ENCODE assay signal across 16 mouse cellular contexts in the genomic region with DNA sequence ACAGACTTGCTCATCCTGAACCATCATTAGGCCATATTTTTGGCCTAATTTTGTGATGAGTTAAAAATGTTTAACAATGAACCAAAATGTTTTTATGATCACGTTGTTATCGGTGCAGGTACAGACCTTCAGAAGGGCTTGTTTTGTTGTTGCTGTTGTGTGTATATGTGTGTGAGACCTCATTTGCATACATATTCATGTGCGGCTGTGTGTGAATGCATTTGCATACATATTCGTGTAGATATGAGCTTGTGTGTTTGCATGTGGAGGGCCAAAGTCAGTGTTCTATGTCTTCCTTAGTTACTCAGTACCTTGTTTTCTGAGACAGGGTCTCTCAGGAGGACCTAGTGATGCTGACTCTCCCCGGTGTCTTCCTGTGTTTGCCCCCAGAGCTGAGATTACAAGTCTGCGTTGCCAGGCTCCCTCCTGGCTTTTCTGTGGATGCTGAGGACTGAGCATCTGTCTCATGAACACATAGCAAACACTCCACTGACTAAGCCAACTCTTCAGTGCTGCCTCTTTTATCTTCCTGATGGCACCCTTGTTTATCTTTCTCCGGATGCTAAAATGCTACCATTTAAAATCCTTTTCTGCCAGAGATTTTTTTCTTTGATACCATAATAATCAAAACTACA.
DNase-seq lines count a peak whose midpoint lies in the region; ATAC-seq lines count a peak whose summit lies in the region.
"Had no signal": no experiment of that assay in that cellular context is flagged by ENCODE, and none has a peak within 500 bp of the region (broad histone marks: within the 10 kb centered on the region; RNA-seq: fewer than 3 reads in every experiment).

No protein-coding gene starts in this region.

- H3K27me3 ChIP-seq in hindbrain, embryonic 13.5 days = no peaks in the 10 kb centered on the region
- no peaks in the 10 kb centered on the region for H3K27me3 ChIP-seq in hindbrain, embryonic 12.5 days
- H3K27me3 ChIP-seq in forebrain, embryonic 16.5 days (replicated peaks; ENCODE audit: control insufficient read depth, insufficient read depth, low read length) = no peaks in the 10 kb centered on the region
- H3K27me3 ChIP-seq: heart, embryonic 13.5 days; liver, embryonic 12.5 days; neural tube, embryonic 13.5 days had no signal

- no peaks in the 10 kb centered on the region for H3K36me3 ChIP-seq in hindbrain, embryonic 13.5 days
- H3K36me3 ChIP-seq in hindbrain, embryonic 12.5 days = no peaks in the 10 kb centered on the region
- no peaks in the 10 kb centered on the region for H3K36me3 ChIP-seq in forebrain, embryonic 16.5 days (ENCODE audit: control insufficient read depth, insufficient read depth)
- H3K36me3 ChIP-seq: heart, embryonic 13.5 days; liver, embryonic 12.5 days; neural tube, embryonic 13.5 days had no signal

- no peak overlapping the region for H3K27ac ChIP-seq in hindbrain, embryonic 13.5 days
- H3K27ac ChIP-seq in hindbrain, embryonic 12.5 days = no peak overlapping the region
- no peak overlapping the region for H3K27ac ChIP-seq in forebrain, embryonic 16.5 days (ENCODE audit: low read length)
- H3K27ac ChIP-seq: heart, embryonic 13.5 days; liver, embryonic 12.5 days; neural tube, embryonic 13.5 days had no signal

- 60% methylated on average over 7 of the region's 7 CpGs for WGBS in hindbrain, embryonic 13.5 days
- WGBS in hindbrain, embryonic 12.5 days = 71% methylated on average over 7 of the region's 7 CpGs
- 56% methylated on average over 7 of the region's 7 CpGs for WGBS in forebrain, embryonic 16.5 days

- peak; percentile 28 for DNase-seq in brain, adult 2 months (ENCODE audit: low read depth, low spot score)
- peak; percentile 8 for DNase-seq in layer of hippocampus, adult 9-10 months (ENCODE audit: low spot score)
- no peak for DNase-seq in Muller cell, postnatal 12 days (ENCODE audit: inconsistent ontology term)
- DNase-seq in adrenal gland, postnatal 10 days = no peak
- DNase-seq in gastrocnemius, postnatal 4 days (ENCODE audit: low spot score in 2 of 2) = no peak
- DNase-seq: lung, embryonic 14.5 days; lung, postnatal 4 days; thymus, postnatal 4 days had no signal

- H3K4me2 ChIP-seq in hindbrain, embryonic 13.5 days = no peak overlapping the region
- H3K4me2 ChIP-seq in hindbrain, embryonic 12.5 days (replicated peaks) = no peak overlapping the region
- no peak overlapping the region for H3K4me2 ChIP-seq in forebrain, embryonic 16.5 days (ENCODE audit: low read length)
- H3K4me2 ChIP-seq: heart, embryonic 13.5 days; liver, embryonic 12.5 days; lung, embryonic 14.5 days; neural tube, embryonic 13.5 days had no signal

- H3K9me3 ChIP-seq in hindbrain, embryonic 13.5 days = 0 out of 2 replicates have a peak, but pooled peaks cover 4% of the 10 kb centered on the region
- H3K9me3 ChIP-seq in hindbrain, embryonic 12.5 days (replicated peaks) = no peaks in the 10 kb centered on the region
- H3K9me3 ChIP-seq in forebrain, embryonic 16.5 days (ENCODE audit: control insufficient read depth, low read length) = no peaks in the 10 kb centered on the region
- H3K9me3 ChIP-seq: heart, embryonic 13.5 days; liver, embryonic 12.5 days; neural tube, embryonic 13.5 days had no signal

- no peak overlapping the region for H3K9ac ChIP-seq in hindbrain, embryonic 13.5 days
- no peak overlapping the region for H3K9ac ChIP-seq in hindbrain, embryonic 12.5 days
- H3K9ac ChIP-seq in forebrain, embryonic 16.5 days (replicated peaks; ENCODE audit: low read depth, low read length) = no peak overlapping the region
- H3K9ac ChIP-seq: heart, embryonic 13.5 days; liver, embryonic 12.5 days; lung, embryonic 14.5 days; neural tube, embryonic 13.5 days had no signal

- no peak overlapping the region for H3K4me3 ChIP-seq in hindbrain, embryonic 13.5 days
- H3K4me3 ChIP-seq in hindbrain, embryonic 12.5 days = no peak overlapping the region
- no peak overlapping the region for H3K4me3 ChIP-seq in forebrain, embryonic 16.5 days (replicated peaks; ENCODE audit: low read length)
- H3K4me3 ChIP-seq: erythroblast, embryonic 14.5 days; heart, embryonic 13.5 days; liver, embryonic 12.5 days; neural tube, embryonic 13.5 days had no signal

- ATAC-seq in hindbrain, embryonic 13.5 days (ENCODE audit: low FRiP score) = peak; percentile 36; the same call in 1 of the 2 replicates
- no peak; the same call in 1 of the 2 replicates for ATAC-seq in hindbrain, embryonic 12.5 days (ENCODE audit: low FRiP score)
- ATAC-seq in forebrain, embryonic 16.5 days = peak; percentile 87
- ATAC-seq: intestine, postnatal 0 days; liver, embryonic 12.5 days had no signal

- H3K4me1 ChIP-seq in hindbrain, embryonic 13.5 days (replicated peaks) = peaks cover 6% of the 10 kb centered on the region; the same call in 1 of the 2 replicates
- H3K4me1 ChIP-seq in hindbrain, embryonic 12.5 days = no peaks in the 10 kb centered on the region
- H3K4me1 ChIP-seq in forebrain, embryonic 16.5 days (replicated peaks; ENCODE audit: control insufficient read depth, insufficient read depth, low read length) = peaks cover 6% of the 10 kb centered on the region
- H3K4me1 ChIP-seq: heart, embryonic 13.5 days; liver, embryonic 12.5 days had no signal

Comparison
In these comparisons a context has a peak if more than half of its experiments do, and no peak if none do; other contexts are left out.
1. DNase-seq: peak in brain, adult 2 months (single experiment) and layer of hippocampus, adult 9-10 months (single experiment); none in Muller cell, postnatal 12 days (single experiment), adrenal gland, postnatal 10 days (single experiment) and gastrocnemius, postnatal 4 days (0 of 2).